Mouse (Mus musculus) liver, adult 2 months (tissue): ENCODE measurements around the gene P3h1.

Source experiments
- CTCF ChIP-seq: fragments of 200-500 bp; IDR thresholded peaks from 2 replicates; pipeline ENCODE4 v1.5.1; 2011; ENCODE audit warnings: low read depth, low read length, control low read depth
- POLR2A ChIP-seq: fragments of 200-500 bp; IDR thresholded peaks from 2 replicates; pipeline ENCODE4 v1.6.1; 2011; ENCODE audit warnings: low read length, control low read depth; ENCODE audit not compliant: insufficient read depth; ENCODE audit errors: extremely low read depth

DNA sequence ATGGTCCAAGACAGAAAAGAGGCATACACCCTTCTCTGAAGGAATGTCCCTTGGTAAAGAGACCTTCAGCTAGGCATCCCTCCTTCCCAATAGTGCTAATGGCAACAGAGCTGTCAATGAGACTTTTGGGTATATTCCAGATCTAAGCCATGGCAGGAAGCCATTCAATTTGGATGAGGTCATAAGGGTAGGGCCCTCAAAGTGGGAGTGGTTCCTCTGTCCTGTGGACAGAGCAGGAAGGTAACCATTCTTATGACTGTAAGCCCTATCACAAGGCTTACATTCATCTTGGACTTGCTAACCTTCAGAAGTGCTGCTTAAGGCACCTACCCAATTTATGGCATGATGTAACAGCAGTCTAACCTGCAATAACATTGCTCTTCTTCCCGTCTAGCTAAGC lies 41.9 kb downstream of the P3h1 start:
- TF ChIP-seq CTCF, result no peak
- TF ChIP-seq POLR2A, result no peak
